Mouse (Mus musculus) CH12F3 (cell line): ENCODE results near the gene Ranbp17.
"Not testable (repeated sequence)": the region's sequence is repeated elsewhere in the genome, so short reads cannot be mapped to it uniquely, and the experiment has no call there.

ENCODE experiments used
- in situ Hi-C: fragments of 300-500 bp; cut with MboI; formaldehyde crosslinking; loops from 2 replicates; pipeline ENCODE4 v1.14.3; 2020; ENCODE audit warnings: low sequenced_read_pairs

Gene Ranbp17

DNA sequence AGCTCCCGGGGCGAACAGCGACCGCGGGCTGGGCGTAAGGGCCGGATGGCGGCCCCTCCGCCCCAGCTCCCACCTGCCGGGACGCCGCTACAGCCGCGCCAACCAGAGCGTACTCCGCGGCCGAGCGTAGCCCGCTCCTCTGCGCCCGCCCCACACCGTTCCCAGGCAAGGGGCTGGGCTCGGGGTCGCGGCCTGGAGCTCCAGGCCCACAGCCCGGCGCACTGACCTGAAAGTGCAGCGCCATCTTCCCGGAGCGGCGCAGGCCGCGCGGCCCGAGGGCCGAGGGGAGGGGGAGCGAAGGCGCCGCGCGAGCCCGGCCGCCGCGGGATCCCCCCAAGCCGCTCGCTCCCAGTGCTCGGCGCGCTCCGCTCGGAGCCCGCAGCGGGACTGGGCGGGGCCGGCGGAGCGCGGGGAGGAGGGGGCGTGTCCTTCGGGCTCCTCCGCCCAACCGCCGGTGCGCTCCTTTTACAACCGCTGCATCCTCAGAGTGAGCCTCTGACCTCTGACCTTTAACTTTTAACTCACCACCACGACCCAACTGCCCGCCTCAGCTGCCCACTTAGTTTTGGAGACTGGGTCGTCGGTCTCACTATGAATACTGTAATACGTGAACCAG is at the start of gene Ranbp17:
TSS of gene Ranbp17 (minus strand) at position 371 of the 616 bp plus-strand sequence.
- in situ Hi-C loops = no loop called here

DNA sequence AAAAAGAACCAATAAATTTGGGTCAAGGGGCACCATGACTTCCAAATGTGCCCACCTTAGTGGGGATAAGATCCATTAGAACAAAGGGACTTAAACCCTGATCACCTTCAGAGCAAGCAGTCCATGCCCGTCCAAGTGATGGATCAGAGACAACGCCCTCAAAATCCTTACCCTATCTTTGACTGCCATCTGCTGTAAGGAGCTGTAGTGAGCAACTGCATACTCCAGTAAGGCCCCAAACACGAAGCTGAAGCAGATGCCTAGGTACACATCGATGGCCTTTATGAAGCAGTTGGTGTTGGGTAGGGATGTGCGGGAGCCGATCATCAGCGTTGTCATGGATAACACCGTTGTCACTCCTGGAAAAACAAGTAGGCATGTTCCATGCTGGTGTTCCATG is 40.6 kb upstream of the Ranbp17 start:
- in situ Hi-C loops = no loop called here

DNA sequence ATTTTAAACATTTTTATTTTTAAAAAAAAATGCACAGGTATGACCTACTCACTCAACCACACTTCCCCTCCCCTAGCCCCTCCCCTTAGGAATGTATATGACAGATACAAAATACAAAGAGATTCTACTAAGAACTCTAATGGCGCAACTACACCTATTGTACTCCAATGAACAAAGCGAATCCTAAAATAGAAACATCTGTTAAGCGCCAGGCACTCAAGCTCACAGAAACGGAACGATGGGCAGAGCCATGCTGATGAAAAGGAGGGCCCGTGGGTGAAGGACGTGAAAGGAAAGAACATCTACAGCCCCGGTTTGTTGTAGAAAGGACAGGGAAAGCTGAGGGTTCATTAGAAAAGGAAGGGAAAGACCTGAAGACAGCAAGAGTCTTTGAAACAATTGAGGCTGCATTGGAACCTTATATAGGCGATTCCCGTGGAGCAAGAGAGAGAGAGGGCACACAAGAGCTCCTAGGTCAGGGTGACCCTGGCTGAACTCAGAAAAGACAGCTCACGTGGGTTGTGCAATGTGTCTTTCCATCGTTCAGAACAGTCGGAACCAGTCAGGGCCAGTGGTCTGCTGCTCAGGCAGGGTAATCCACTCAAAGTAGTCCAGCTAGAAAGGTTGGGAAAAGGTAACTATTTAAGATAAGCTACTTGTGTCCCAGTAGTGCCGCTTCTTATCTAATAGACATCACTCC is 37.5 kb upstream of the Ranbp17 start:
- in situ Hi-C loops = no loop called here

DNA sequence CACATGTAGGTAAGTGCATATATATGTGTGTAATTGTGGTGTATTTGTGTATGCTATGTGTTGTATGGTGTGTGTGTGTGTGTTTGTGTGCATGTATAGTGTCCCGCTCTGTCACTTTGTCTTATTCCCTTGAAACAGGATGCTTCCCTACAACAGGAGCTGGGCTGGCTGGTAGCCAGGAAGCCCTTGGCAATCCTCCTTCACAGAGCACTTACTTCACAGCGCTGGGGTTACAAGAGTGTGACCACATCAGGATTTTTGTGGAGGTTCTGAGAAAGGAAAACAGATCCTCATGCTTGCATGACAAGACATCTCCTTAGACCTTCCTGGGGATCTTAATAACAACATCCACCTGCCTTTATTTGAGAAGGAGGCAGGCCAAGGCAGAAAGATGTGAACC is 33.8 kb upstream of the Ranbp17 start:
- in situ Hi-C loops = no loop called here

DNA sequence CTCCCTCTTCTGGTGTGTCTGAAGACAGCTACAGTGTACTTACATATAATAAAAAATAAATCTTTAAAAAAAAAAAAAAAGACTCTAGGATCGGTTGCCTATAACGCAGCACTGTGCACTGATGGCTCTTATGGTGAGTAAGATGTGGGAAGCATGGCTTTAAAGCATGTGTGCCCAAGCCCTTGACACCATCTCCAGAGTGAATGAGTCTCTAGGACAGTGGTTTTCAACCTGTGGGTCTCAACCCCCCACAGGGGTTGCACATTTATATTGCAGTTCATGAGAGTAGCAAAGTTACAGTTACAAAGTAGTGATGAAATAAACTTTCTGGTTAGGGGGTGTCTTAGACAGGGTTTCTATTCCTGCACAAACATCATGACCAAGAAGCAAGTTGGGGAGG is 31.4 kb upstream of the Ranbp17 start:
- in situ Hi-C loops = no loop called here

DNA sequence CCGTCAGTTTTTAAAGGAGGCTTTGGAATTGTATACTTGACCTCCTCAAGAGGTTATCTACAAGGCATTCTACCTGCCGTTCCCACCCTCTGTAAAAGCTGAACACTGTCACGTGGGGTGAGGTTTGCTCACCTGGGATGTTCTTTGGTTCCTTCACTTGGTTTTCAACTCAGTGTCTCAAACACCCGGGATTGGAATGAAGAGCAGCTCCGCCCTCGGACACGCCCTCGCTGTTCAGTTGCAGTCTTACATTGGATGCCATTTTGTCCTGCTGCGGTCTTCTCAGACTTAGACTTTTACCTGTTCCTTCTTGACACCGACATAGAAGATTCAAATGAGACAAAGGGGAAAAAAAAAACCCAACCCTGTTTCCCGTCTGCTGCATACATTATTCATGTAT is 30.6 kb upstream of the Ranbp17 start:
- in situ Hi-C loops = no loop called here

DNA sequence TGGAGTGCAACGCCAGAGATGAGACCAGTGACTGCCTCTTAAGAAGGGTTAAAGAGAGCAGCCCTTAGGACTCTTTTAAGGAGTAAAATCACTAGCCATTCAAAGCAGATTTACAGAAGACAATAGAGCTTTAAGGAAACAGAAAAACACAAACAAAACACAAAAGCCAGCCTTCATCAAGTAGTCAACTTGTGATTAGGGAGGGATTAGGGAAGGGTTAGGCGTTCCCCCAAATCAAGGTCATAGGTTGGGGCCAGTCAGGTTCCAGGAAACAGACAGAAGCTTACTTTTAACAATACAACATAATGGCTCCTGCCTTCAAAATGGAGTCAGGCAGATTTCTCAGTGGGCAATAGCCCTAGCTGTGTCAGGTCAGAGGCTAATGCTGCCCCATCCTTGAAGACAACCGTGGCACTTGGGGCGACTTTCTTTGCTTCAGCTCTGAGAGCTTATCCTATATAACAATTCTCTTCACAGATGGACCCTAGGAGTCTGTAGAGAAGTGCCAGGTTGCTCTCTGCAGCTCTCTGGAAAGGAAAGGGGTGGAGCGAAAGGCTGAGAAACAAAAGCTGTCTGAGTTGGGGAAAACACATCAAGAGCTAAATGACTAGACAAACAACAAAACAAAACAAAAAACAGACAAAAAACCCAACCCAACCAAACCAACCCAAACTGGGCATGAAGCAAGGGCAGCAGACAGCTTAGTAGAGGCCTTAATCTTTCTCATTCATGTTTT is 24.0 kb upstream of the Ranbp17 start:
- in situ Hi-C loops = no loop called here

DNA sequence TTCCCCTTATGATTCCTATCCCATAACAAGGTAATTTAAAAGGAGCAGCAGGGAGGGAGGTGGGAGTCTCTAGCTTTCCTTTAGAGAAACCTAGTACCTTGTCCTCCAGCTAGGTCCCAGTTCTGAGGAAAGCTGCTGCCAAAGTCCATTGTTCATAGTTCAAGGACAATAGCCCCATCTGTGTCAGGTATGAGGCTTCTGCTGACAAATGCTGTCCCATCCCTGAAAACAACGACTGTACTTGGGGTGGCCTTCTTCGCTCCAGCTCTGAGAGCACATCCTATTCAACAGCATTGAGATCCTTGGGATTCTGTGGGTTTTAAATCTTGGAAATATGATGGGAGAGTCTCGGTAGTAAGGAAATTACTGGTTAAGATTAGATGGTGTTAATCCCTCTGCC is 23.1 kb upstream of the Ranbp17 start:
- in situ Hi-C loops = no loop called here

DNA sequence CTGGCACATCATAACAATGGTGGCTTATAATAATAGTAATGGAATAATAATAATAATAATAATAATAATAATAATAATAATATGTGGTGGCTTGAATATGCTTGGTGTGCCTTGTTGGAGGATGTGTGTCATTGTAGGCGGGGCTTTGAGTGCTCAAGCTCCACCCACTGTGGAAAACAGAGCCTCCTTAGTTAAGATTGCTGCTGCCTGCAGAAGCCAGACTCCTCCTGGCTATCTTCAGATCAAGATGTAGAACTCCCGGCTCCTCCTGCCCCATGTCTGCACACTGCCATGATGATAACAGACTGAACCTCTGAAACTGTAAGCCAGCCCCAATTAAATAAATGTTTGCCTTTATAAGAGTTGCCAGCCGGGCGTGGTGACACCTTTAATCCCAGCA is 21.0 kb upstream of the Ranbp17 start:
- in situ Hi-C loops = no loop called here

DNA sequence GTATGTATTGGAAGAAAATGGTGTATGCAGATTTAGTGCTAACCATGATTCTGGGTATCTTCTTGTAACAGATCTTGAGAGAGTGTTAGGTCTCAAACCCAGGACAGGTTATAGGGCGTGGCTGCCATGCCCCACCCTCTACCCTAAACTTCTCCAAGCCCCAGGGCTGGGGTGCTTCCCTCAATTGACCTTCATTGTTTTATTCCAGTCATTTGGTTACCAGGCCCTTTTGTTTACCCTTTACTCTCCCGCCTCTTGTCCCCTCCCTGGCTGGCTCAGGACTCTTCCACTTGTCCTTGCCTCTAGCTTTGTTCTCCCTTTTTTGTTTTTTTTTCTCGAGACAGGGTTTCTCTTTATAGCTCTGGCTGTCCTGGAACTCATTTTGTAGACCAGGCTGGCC is 20.0 kb upstream of the Ranbp17 start:
- in situ Hi-C loops = no loop called here

DNA sequence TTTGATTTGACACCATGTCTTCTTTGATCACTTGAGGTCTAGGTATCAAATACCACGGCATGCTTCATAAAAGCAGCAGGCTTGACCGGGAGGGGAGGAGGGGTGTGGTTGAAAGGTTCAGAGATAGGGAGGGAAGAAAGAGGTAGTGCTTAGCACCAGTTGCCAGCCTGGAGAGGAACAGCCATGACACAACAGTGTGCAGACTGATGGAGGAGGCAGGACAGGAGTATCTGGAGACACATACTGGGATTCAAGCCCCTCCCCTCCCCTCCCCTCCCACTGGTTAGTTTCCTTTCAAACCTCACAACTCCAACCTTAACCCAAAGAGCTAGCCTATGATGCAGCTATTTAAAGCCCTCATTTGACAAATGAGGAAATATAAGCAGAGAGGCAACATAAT is 16.0 kb upstream of the Ranbp17 start:
- in situ Hi-C loops = no loop called here

DNA sequence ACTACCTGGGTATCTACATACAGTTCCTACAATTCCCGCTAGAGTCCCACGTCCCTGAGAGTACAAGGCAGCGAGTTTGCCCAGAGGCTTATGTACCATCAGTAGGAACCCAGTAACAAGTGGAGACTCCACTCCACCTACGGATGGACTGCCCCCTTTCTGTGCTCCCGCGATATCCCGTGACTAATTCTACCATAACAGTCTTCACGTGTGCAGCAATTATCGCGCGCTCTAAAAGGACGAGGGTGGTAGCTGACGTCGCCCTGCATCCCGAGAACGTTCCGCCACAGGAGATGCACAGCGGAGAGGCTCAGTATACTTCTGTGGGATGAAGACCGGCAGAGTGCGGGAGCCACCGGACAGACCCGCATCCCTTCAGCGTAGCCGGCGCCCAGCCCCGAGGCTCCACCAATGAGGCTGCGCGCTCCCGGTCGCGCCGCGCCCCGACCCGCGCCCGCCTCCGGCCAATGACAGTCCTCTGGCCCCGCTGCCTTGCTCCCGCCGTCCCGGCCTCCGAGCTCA is 631 bp downstream of the Ranbp17 start:
- in situ Hi-C loops = no loop called here

DNA sequence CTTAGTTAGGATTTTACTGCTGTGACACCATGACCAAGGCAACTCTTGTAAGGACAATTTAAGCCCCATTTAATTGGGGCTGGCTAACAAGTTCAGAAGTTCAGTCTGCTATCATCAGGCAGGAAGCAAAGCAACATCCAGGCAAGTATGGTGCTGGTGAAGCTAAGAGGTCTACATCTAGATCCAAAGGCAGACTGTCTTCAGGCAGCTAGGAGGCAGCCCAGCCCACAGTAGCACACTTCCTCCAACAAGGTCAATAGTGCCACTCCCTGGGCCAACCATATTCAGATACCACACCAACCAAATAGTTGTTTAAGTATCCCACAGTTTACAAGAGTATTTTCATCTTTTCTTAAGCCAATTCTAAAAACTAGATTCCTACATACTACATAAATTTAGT is 4.1 kb downstream of the Ranbp17 start:
- in situ Hi-C loops = no loop called here

DNA sequence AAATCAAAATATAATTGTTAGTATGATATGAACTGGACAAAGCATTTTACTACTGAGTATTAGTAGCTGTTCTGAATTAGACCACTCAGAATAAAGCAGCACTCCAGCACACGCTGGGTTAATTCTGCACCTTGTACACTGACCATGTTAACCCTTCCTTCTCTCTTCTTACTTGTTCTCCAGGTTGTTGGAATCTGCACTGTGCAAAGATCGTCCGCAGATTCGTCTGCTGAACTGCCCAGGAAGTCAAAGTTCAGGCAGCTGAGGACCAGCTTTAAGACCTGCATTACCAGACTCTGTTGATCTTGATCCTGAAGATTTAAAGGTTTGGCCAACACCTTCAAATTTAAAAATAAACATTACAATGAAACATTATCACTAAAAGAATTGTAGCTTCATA is 27.8 kb downstream of the Ranbp17 start:
- in situ Hi-C loops = no loop called here

DNA sequence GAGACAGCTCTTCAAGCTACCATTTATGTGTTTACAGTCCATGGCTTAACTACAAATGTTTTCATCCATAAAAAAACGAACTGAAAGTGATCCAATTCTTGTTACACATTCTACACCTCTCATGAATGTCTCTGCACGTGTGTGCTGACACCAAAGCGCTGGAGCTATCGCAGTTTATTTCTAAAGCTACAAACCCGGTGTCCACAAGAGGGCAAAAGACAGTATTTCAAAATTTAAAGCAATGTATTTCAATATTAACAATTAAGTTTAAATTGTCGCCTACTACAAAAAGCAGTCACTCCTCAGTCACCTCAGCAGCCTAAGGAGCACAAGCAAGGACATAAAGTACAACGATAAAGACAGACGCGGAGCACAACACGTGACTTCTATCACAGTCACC is 33.1 kb downstream of the Ranbp17 start:
- in situ Hi-C loops = no loop called here

DNA sequence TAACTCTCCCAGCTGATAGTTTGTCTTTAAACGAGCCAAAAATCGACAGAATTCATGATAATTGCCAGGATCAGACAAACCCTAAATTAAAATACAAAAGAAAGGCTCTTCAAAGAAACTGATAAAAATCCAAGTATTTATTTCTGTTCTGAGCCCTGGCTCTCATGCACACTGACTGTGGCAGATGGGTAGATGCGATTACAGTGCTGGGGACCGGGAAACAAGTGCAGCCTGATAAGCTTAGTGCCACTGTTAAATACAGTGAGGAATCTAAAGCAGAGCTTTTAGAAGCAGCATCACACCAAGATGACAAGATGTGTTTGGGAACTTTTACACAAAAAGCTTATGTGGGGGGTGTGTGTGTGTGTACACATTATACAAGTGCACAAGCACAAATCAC is 34.3 kb downstream of the Ranbp17 start:
- in situ Hi-C loops = no loop called here

DNA sequence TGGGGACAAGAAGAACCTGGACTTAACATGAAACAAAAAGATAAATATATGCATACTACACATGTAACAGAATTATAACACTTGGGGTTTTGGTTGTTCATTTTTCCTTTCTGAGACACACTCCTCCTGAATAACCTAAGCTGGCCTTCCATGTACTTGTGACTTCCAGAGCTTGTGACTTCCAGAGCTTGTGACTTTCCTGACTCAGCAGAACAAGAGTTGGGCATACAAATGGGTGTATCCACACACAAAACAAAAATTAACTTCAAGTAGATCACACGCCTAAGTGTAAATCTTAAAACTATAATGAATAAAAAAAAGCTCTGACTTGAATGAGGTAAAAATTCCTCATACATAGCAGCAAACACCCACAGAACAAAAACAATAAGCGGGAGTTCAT is 36.9 kb downstream of the Ranbp17 start:
- in situ Hi-C loops = no loop called here

DNA sequence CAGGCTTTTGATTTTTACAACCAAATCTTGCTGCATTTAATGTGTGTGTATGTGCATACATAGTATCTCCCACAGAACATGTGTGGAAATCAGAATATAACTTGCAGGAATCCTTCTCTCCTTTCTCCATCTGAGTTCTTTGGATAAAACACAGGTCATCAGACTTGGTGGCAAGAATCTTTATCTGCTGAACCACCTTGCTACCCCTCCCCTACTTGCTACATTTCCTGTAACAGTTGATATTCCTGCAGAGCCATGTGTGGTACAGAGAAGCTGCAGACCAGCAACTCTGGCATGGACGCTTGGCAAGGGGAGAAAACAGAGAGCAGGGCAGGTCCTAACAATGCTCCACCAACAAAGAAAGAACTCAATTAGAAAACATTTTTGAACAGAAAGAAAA is 52.4 kb downstream of the Ranbp17 start:
- in situ Hi-C loops = no loop called here

DNA sequence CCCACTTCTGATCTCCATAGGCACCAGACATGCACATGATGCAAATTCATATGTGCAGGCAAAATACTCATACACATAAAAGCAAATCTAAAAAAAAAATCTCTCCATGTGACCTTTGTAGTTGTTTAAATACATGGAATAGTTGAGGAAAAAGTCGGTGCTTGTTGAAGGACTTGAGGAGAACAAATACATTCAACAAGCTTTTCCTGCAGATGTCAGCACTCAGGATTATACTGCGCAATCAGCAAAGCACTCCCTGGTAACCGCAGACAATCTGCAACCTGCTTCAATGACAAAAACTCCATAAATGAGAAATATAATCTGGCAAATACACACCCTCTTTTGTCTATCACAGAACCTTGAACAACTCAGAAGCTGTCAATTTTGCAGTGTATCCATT is 59.5 kb downstream of the Ranbp17 start:
- in situ Hi-C loops = no loop called here

DNA sequence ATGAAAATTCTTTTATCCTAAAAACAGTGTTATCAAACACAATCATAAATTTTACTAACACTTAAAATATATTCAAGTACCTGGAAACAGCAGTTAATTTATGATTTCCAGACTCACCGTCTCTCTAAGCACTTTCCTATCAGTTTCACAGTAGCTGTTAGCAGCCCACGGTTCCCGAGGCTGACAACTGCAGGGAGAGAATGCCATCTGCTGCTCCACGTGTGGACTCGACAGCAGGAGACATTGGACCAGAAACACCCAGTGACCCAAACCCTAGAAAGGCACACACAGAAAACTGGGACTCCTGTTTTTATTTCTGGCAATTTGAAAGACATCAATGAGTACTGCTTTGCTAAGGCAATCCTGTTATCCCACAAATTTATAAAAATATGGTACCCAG is 79.7 kb downstream of the Ranbp17 start:
- in situ Hi-C loops = no loop called here

DNA sequence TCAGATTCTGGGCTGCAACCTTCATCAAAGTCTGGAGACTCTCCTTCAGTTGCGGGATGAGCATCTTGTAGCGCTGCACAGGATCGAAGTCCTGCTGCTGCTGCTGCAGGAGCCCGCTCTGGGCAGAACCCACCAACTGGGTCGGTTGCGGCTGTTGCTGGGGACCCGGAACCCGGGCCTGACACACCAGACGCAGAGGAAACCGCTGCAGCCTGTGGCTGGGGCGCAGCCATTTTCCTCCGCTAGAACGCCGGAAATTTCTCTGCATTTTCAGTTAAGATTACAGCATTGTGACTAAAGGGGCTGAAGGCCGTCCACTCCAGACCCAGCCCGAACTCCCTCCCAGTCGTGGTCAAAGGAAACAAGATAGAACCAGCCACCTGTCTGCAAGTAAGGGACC is 85.3 kb downstream of the Ranbp17 start:
- in situ Hi-C loops = not testable (repeated sequence)

DNA sequence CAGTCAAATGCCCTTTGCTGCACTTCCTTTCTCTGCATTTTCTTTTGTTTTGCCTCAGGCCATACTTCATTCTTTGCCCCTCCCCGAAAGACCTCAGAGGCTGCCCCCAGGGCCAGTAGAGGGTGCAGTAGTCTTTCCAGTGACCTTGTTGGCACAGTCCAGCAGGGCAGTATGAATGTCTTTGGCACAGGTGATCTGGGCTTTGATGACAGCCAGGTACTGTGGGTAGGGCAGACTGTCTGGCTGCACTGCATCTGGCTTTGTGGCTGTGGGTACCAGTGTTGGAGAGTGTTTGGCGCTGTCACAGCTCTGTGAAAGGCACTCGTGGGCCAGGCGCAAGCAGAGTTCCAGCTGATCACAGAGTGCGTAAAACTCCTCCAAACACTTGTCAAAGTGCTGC is 85.8 kb downstream of the Ranbp17 start:
- in situ Hi-C loops = not testable (repeated sequence)
